Mouse (Mus musculus) E14TG2a.4 (cell line): ENCODE results near the gene Fzd5.

Experiments
- CTCF ChIP-seq: conservative IDR thresholded peaks from 2 replicates; pipeline ENCODE4 v1.5.1; 2014; ENCODE audit warnings: low read length
- NANOG ChIP-seq: IDR thresholded peaks from 2 replicates; pipeline ENCODE4 v1.6.1; 2014; ENCODE audit warnings: borderline replicate concordance, low read length, mixed read lengths
- POU5F1 ChIP-seq: IDR thresholded peaks from 2 replicates; pipeline ENCODE4 v1.6.1; 2014; ENCODE audit warnings: low read length, borderline replicate concordance

DNA sequence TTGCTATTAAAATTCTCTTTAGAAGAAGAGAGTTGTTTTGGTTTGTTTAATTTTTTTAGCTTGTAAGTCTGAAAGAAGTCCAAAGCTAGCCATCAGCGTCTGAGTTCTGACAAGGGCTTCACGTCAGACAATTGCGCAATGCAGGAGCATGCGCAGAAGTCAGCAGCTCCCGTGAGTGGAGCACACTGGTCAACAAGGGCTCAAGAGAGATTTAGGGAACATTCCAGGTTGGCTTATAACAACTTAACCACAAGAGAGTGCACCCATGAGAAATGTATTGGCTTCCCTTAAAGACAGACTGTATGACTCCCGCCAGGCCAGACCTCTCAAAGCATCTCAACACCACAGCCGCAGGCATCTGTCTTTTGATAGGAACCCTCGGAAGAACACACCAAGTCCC lies 15.6 kb upstream of the Fzd5 start:
- TF ChIP-seq CTCF (no peak), NANOG (no peak), POU5F1 (no peak)
